Mouse (Mus musculus): ENCODE results near the gene Son. TPM values are rescaled to one million over a fixed set of nuclear protein-coding genes. Genes with fewer than 3 reads are reported as not detected.

Son gene
- polyA plus RNA-seq, 1 experiment, result 200 TPM

GRCm38 (mm10) chr16:91727433-91727832 lies 80.1 kb downstream of the Son start:
- TF ChIP-seq POLR2A (IDR thresholded peaks at IDR 0.05; ENCODE audit: borderline replicate concordance, extremely low read depth, low read depth, low read length), result no peak
- Histone ChIP-seq H3K4me3 (replicated peaks; ENCODE audit: extremely low read depth, low read depth, low read length) (no peak overlapping the region), H3K4me1 (ENCODE audit: control insufficient read depth, insufficient read depth, low read length) (peaks cover 6% of the 10 kb centered on the region; the same call in 1 of the 2 replicates)
- WGBS, result 58% methylated on average over 15 of the region's 15 CpGs
- DNase-seq, result peak; percentile 17

GRCm38 (mm10) chr16:91728123-91729065 lies 81.1 kb downstream of the Son start, which contains the start of gene Cryzl1:
Cryzl1 (minus strand) TSS chr16:91728975.
- H3K4me1 ChIP-seq (ENCODE audit: control insufficient read depth, insufficient read depth, low read length), result peaks cover 6% of the 10 kb centered on the region; the same call in 1 of the 2 replicates
- DNase-seq, result peak; percentile 97
- under 1% methylated on average over 46 of the region's 46 CpGs for WGBS
- peak; percentile 77; the same call in 1 of the 2 replicates for TF ChIP-seq POLR2A (IDR thresholded peaks at IDR 0.05; ENCODE audit: borderline replicate concordance, extremely low read depth, low read depth, low read length)
- no peak for TF ChIP-seq CTCF (IDR thresholded peaks at IDR 0.05; ENCODE audit: insufficient read depth, low read length)
- peak within 1 kb of the TSS; percentile 81 for H3K4me3 ChIP-seq (replicated peaks; ENCODE audit: extremely low read depth, low read depth, low read length)

Other genes starting within 250 kb of the Son start
- gene Il10rb, start 241.3 kb upstream of the Son start, polyA plus RNA-seq (2012; rRNA removed), result 46.5 and 53.1 TPM in 2 replicates
- 25.0 and 29.7 TPM in 2 replicates for gene Ifnar1, start 162.3 kb upstream of the Son start, polyA plus RNA-seq (2012; rRNA removed)
- gene Ifngr2, start 100.4 kb upstream of the Son start, polyA plus RNA-seq (2012; rRNA removed), result 32.4 and 37.9 TPM in 2 replicates
- gene Tmem50b, start 49.7 kb upstream of the Son start, polyA plus RNA-seq (2012; rRNA removed), result 87.2 and 111 TPM in 2 replicates
- gene Dnajc28, start 28.5 kb upstream of the Son start, polyA plus RNA-seq (2012; rRNA removed), result 1.3 and 1.7 TPM in 2 replicates
- gene Gart, start 554 bp upstream of the Son start, polyA plus RNA-seq (2012; rRNA removed), result 19.1 and 29.5 TPM in 2 replicates
- gene Donson, start 41.3 kb downstream of the Son start, polyA plus RNA-seq (2012; rRNA removed), result 5.5 and 6.6 TPM in 2 replicates
- gene Cryzl1, start 81.5 kb downstream of the Son start, polyA plus RNA-seq (2012; rRNA removed), result 22.3 and 29.8 TPM in 2 replicates
- 18.4 and 43.7 TPM in 2 replicates for gene Itsn1, start 81.8 kb downstream of the Son start, polyA plus RNA-seq (2012; rRNA removed)

All from lung, adult 2 months (tissue).